Mouse (Mus musculus) E14TG2a.4 (cell line): Measurements from ENCODE around the gene Slc4a8.

Source experiments
- CTCF ChIP-seq: conservative IDR thresholded peaks from 2 replicates; pipeline ENCODE4 v1.5.1; 2014; ENCODE audit warnings: low read length
- POU5F1 ChIP-seq: IDR thresholded peaks from 2 replicates; pipeline ENCODE4 v1.6.1; 2014; ENCODE audit warnings: low read length, borderline replicate concordance

DNA sequence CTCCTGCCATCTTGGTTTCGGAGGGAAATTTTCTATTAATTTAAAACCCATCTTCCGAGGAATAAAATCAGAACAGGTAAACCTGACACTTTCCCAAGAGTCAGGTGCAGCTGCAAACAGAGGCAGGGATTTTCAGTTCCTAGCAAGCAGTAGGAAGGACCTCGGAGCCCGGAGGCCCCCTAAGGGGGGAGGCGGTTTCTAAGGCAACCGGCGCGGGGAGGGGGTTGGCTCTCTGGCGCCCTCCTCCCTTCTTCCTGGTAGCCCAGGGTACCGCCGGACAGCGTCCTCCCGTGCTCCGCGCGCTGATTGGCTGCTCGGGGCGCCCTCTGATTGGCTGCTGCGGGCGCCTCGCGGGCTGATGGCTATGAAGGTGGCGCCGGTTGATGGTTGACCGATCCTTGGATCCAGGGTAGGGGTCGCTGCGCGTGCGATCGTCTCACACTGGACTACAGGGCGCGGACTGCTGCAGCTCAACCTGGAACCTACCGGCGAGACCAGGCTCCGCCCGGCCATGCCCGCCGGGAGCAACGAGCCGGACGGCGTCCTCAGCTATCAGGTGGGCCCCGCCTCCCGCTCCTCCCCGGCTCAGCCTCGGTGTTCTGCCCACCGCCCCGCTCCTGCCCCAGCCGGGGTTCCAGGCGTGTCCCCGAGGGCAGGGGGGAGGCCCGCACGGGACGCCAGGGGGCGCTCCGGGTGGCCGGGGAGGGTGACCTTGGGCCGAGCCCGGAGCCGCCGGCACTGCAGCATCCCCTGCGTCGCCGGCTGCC is at the start of gene Slc4a8:
- TF ChIP-seq CTCF (peak; percentile 7; the same call in 1 of the 2 replicates), POU5F1 (no peak)
